Mouse (Mus musculus) midbrain, embryonic 14.5 days (tissue): ENCODE measurements around the gene Pnmal1. TPM values are rescaled to one million over a fixed set of nuclear protein-coding genes. Genes with fewer than 3 reads are reported as not detected.

Experiments
- ATAC-seq: fragments of 200-750 bp; cut with Nextera tagmentation; 2 replicates; pipeline ENCODE4 v1.8.0; 2017; ENCODE audit warnings: moderate number of reproducible peaks, moderate library complexity; ENCODE audit not compliant: low FRiP score, low TSS enrichment
- DNase-seq: peaks from one replicate; pipeline ENCODE4 v3.0.0-alpha.2; 2015
- H3K27ac ChIP-seq: fragments of 300-500 bp; sonication (generic); replicated peaks from 2 replicates; pipeline ENCODE4 v1.5.1; 2014; ENCODE audit warnings: mild to moderate bottlenecking, low read depth, low read length, moderate library complexity
- H3K27me3 ChIP-seq: fragments of 300-500 bp; sonication (generic); 2 replicates; pipeline ENCODE4 v1.6.1; 2014; ENCODE audit warnings: low read length, control low read depth, mixed read lengths; ENCODE audit not compliant: control insufficient read depth, insufficient read depth
- H3K36me3 ChIP-seq: fragments of 300-500 bp; sonication (generic); 2 replicates; pipeline ENCODE4 v1.6.1; 2014; ENCODE audit warnings: low read length, control low read depth; ENCODE audit not compliant: control insufficient read depth, insufficient read depth
- H3K4me1 ChIP-seq: fragments of 300-500 bp; sonication (generic); 2 replicates; pipeline ENCODE4 v1.6.1; 2014; ENCODE audit warnings: mild to moderate bottlenecking, antibody characterized with exemption, low read length, control low read depth; ENCODE audit not compliant: control insufficient read depth, insufficient read depth
- H3K4me2 ChIP-seq: fragments of 300-500 bp; sonication (generic); 2 replicates; pipeline ENCODE4 v1.6.1; 2014; ENCODE audit warnings: mild to moderate bottlenecking, low read length, moderate library complexity
- H3K4me3 ChIP-seq: fragments of 300-500 bp; sonication (generic); replicated peaks from 2 replicates; pipeline ENCODE4 v1.5.1; 2014; ENCODE audit warnings: low read depth, low read length
- H3K9ac ChIP-seq: fragments of 300-500 bp; sonication (generic); replicated peaks from 2 replicates; pipeline ENCODE4 v1.6.1; 2014; ENCODE audit warnings: mild to moderate bottlenecking, low read length, moderate library complexity
- H3K9me3 ChIP-seq: fragments of 300-500 bp; sonication (generic); 2 replicates; pipeline ENCODE4 v1.6.1; 2016; ENCODE audit warnings: low read length, control low read depth, mixed read lengths; ENCODE audit not compliant: control insufficient read depth
- whole genome bisulfite sequencing: fragments of 180-500 bp; shearing (Covaris S2); extraction: QIAGEN DNeasy Blood & Tissue Kit; methylation state at CpG from one replicate; pipeline ENCODE4 v1.1.7; 2014; 5-methylcytosine and 5-hydroxymethylcytosine counted together
- polyA plus RNA-seq: library from polyadenylated mRNA; unstranded; fragments of >200 nt; fragmentation: Nextera tagmentation; extraction: Ambion mirVana; gene quantifications from 2 replicates; pipeline ENCODE4 v1.2.1, GENCODE M21; 2014

Gene Pnmal1
- polyA plus RNA-seq, 1 experiment from 2014 or later, result 69.8 TPM

DNA sequence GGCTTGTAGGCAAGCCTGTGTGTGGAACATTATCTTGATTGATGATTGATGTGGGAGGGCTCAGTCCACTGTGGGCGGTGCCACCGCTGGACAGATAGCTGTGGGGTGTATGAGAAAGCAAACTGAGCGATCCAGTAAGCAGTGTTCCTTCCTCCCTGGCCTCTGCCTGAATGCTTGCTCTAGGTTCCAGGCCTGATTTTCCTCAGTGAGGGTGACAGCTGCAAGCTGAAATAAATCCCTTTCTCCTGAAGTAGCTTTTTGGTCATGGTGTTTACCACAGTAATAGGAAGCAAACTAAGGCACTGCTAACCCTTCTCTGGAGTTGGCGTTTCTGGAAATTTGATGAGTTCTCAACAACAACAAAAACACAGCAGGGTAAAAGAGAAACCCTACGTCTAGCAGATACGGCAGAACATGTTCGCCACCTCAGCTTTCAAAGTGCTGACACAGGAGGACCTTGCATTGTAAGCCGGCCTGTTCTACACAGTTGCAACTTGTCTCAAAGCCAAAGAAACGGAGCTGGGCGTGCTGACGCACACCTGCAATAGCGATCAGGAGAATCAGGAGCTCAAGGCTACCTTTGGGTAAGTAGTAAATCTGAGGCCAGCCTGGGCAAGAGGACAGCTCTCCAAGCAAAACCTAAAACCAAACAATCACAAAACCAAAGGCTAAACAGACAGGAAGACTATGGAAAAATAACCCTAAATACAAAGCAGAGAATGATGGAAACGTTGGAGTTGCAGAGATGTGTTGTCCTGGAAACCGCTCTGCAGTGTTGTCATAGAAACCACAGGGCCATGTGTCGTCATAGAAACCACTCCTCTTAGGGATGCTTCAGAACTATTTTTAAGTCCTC, 2.8 kb upstream of the Pnmal1 start:
- H3K9me3 ChIP-seq, result no peaks in the 10 kb centered on the region
- peak overlapping the region; percentile 29 for H3K4me2 ChIP-seq
- no peak overlapping the region; the same call in 1 of the 2 replicates for H3K4me3 ChIP-seq
- WGBS, result 25% methylated on average over 15 of the region's 15 CpGs
- ATAC-seq, result no peak
- DNase-seq, result peak; percentile 89
- H3K27me3 ChIP-seq, result no peaks in the 10 kb centered on the region
- peaks cover 52% of the 10 kb centered on the region for H3K4me1 ChIP-seq
- no peaks in the 10 kb centered on the region for H3K36me3 ChIP-seq
- no peak overlapping the region for H3K9ac ChIP-seq
- peak overlapping the region; percentile 87 for H3K27ac ChIP-seq

DNA sequence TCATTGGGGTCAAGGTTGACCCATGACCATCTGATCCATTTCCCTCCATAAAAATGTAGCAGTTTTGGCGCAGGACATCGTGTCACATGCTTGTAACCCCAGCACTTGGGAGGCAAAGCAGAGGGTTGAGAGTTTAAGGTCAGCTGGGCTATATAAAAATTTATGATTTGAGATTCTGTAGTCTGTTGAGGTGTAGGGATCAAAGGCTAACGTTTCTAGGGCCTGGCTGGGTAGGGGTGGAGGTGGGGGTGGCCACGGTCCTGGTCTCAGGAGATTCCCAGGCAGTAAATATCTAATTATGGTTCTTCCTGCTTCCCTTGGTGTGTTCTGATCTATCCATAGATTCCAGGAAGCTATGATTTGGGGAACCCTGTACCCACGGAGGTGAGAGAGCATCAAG, 2.2 kb downstream of the Pnmal1 start:
- Histone ChIP-seq H3K4me1 (peaks cover 50% of the 10 kb centered on the region), H3K36me3 (0 out of 2 replicates have a peak, but pooled peaks cover 8% of the 10 kb centered on the region), H3K9ac (no peak overlapping the region), H3K4me2 (peak overlapping the region; percentile 79), H3K27ac (no peak overlapping the region), H3K4me3 (no peak overlapping the region), H3K27me3 (no peaks in the 10 kb centered on the region), H3K9me3 (no peaks in the 10 kb centered on the region)
- no peak for DNase-seq
- no peak for ATAC-seq
- 83% methylated on average over 5 of the region's 5 CpGs for WGBS

DNA sequence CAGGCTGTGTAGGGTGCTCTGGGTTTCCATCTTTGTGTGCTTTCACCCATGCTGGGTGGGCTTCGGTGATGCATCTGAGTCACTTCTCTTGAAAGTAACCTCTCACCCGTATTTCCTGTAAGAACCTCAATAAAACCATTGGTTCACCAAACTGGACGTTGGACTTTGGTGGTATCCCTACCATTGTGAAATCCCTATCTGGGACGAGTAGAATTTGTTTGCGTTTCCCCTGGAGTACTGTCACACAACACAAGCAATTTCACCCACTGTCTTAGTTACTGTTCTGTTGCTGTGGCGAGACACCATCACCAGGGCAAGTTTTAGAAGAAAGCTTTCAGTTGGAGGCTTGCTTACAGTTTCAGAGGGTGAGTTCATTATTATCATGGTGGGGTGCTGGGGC, 8.9 kb downstream of the Pnmal1 start:
- Histone ChIP-seq H3K36me3 (0 out of 2 replicates have a peak, but pooled peaks cover 2% of the 10 kb centered on the region), H3K27ac (no peak overlapping the region), H3K9me3 (no peaks in the 10 kb centered on the region), H3K4me2 (no peak overlapping the region), H3K4me3 (no peak overlapping the region), H3K9ac (no peak overlapping the region), H3K27me3 (no peaks in the 10 kb centered on the region), H3K4me1 (no peaks in the 10 kb centered on the region)
- 91% methylated on average over 6 of the region's 6 CpGs for whole genome bisulfite sequencing
- DNase-seq (no peak), ATAC-seq (no peak)

DNA sequence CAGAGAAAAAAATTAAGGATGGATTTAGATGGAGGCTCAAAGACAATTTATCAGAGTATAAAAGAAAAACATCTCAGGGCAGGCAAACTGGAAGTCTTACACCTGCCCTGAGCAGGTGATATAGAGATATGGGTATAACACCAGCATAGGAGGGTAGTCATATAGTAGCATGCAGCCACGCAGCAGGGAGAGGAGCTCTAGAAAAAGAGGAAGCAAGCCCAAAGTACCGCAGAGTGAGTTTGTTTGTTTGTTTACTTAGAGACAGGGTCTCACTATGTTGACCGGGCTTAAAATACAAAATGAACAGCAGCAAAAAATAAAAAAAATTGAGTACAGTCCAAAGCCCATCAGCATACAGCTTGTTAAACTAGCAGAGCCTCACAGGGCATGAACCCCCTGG, 11.7 kb downstream of the Pnmal1 start:
- Histone ChIP-seq H3K4me3 (no peak overlapping the region), H3K4me2 (no peak overlapping the region), H3K4me1 (no peaks in the 10 kb centered on the region), H3K27ac (no peak overlapping the region), H3K9ac (no peak overlapping the region), H3K9me3 (no peaks in the 10 kb centered on the region), H3K36me3 (no peaks in the 10 kb centered on the region), H3K27me3 (no peaks in the 10 kb centered on the region)
- DNase-seq (no peak), ATAC-seq (no peak)
- WGBS, result 88% methylated on average over 3 of the region's 3 CpGs

DNA sequence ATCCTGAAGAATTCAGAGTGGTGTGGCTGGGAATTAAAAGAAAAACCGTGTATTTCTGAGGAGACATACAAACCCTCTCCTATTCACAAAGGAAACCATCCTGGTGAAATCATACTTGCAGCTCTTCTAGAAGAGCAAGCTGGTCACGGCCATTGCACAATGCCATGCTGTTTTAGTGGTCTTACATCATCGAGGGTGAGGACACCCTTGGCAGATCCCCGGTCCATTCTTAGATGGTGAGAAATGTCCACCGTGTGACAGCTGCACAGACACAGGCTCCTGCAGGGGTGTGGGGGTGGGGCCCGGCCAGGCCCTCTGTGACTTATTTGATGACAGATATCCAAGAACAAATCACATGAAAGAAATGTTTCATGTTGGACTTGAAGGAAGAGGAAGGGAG, 14.5 kb downstream of the Pnmal1 start:
- Histone ChIP-seq H3K4me2 (no peak overlapping the region), H3K36me3 (no peaks in the 10 kb centered on the region), H3K4me3 (no peak overlapping the region), H3K27me3 (no peaks in the 10 kb centered on the region), H3K4me1 (no peaks in the 10 kb centered on the region), H3K9me3 (no peaks in the 10 kb centered on the region), H3K27ac (no peak overlapping the region), H3K9ac (no peak overlapping the region)
- DNase-seq (no peak), ATAC-seq (no peak)
- WGBS, result 69% methylated on average over 6 of the region's 6 CpGs

DNA sequence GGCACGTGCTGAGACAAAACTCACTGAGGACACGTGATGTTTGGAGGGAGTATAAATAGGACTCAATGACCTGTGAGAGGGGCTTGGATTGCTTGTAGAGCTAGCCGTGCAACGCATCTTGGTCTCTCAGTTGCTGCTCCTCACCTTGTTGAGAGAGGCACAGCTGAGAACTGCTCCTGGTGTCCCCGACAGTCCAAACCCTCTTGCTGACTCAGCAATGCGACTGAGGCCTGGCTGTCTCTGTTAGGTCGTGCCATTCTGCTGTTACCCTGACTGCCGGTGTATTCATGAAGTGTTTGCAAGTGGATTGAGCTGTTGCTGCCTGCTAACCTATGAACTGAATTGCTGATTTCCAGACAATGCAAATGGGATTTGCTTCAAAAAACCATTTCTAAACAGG, 16.8 kb downstream of the Pnmal1 start:
- Histone ChIP-seq H3K27ac (no peak overlapping the region), H3K9ac (no peak overlapping the region), H3K27me3 (no peaks in the 10 kb centered on the region), H3K4me2 (no peak overlapping the region), H3K9me3 (no peaks in the 10 kb centered on the region), H3K4me1 (0 out of 2 replicates have a peak, but pooled peaks cover 4% of the 10 kb centered on the region), H3K36me3 (no peaks in the 10 kb centered on the region), H3K4me3 (no peak overlapping the region)
- ATAC-seq, result no peak
- no peak for DNase-seq
- WGBS, result 56% methylated on average over 8 of the region's 8 CpGs

DNA sequence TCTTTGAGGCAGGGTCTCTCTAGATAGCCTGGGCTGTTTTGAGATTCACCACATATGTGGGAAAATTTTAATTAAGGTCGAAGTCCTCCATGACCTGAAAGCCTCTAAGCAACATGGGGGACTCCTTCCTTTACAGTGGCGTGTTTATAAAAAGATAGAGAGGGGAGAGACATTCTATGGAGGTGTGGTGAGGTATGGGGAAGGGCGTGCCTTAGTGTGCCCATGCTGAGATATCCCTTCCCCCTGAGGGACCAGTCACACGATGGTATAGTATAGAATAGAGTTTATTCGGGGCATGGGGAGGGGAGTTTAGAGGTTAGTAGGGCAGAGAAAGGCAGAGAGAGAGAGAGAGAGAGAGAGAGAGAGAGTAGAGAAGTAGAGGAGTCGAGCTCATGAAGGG, 18.7 kb downstream of the Pnmal1 start:
- no peak overlapping the region for H3K9ac ChIP-seq
- no peaks in the 10 kb centered on the region for H3K9me3 ChIP-seq
- DNase-seq, result no peak
- ATAC-seq, result no peak
- peaks cover 18% of the 10 kb centered on the region; the same call in 1 of the 2 replicates for H3K4me1 ChIP-seq
- H3K27me3 ChIP-seq, result no peaks in the 10 kb centered on the region
- H3K4me3 ChIP-seq, result no peak overlapping the region
- WGBS, result 80% methylated on average over 6 of the region's 6 CpGs
- H3K36me3 ChIP-seq, result no peaks in the 10 kb centered on the region
- no peak overlapping the region for H3K4me2 ChIP-seq
- H3K27ac ChIP-seq, result no peak overlapping the region

DNA sequence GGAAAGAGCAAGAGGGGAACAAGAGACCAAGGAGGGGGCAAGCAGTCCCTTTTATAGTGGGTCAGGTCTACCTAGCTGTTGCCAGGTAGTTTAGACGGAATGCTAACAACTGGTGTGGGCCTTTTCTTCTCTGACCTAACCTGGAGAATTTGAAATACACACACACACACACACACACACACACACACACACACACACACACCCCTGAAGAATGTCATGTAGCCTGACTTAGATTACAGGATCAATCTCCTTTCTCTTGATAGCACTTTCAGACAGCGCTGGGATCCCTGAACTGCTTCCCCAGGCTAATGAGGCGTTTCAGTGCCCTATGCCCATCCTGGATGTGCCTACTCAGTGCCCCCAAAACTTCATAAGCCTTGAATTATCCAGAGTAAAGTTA, 19.1 kb downstream of the Pnmal1 start:
- H3K36me3 ChIP-seq, result no peaks in the 10 kb centered on the region
- no peak overlapping the region for H3K9ac ChIP-seq
- no peaks in the 10 kb centered on the region for H3K27me3 ChIP-seq
- DNase-seq (no peak), ATAC-seq (no peak)
- no peak overlapping the region for H3K4me2 ChIP-seq
- no peaks in the 10 kb centered on the region for H3K9me3 ChIP-seq
- H3K4me1 ChIP-seq, result peaks cover 22% of the 10 kb centered on the region; the same call in 1 of the 2 replicates
- H3K4me3 ChIP-seq, result no peak overlapping the region
- H3K27ac ChIP-seq, result no peak overlapping the region
- 81% methylated on average over 3 of the region's 3 CpGs for WGBS

DNA sequence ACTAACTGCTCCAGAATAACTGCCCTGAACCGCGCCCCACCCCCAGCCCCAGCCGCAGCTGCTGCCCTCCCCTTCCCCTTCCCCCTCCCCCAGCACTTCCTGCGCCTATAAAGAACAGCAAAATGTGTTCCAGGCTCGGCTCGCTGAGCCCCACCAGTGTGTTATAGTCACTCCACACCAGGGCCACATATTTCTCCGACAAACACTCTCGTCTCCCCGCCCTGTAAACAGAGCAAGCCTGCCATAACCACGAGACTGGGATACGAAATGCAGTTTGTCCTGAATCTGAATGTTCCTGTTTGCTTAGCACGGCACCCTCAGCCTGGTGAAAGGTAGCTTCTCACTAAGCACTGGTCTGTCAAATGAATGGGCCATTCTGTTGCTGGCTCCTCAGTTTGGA, 20.9 kb downstream of the Pnmal1 start:
- H3K9me3 ChIP-seq, result no peaks in the 10 kb centered on the region
- 9% methylated on average over 12 of the region's 12 CpGs for WGBS
- ATAC-seq (no peak), DNase-seq (peak; percentile 52)
- peak overlapping the region; percentile 37; the same call in 1 of the 2 replicates for H3K9ac ChIP-seq
- no peaks in the 10 kb centered on the region for H3K36me3 ChIP-seq
- peak overlapping the region; percentile 40 for H3K4me2 ChIP-seq
- H3K4me3 ChIP-seq, result no peak overlapping the region
- peaks cover 26% of the 10 kb centered on the region; the same call in 1 of the 2 replicates for H3K4me1 ChIP-seq
- H3K27ac ChIP-seq, result peak overlapping the region; percentile 55
- no peaks in the 10 kb centered on the region for H3K27me3 ChIP-seq
